Mouse (Mus musculus) embryonic fibroblast, embryonic 13.5 days (primary cell): Measurements from ENCODE around the gene Cux2. TPM values are rescaled to one million over a fixed set of nuclear protein-coding genes. Genes with fewer than 3 reads are reported as not detected.
A peak's percentile ranks its signal among the peaks of the same experiment; 100 is the strongest.

Source experiments
- H3K27ac ChIP-seq: 2 replicates; pipeline ENCODE4 v1.5.1; 2012; ENCODE audit warnings: low read length, control low read depth, inconsistent platforms; ENCODE audit not compliant: insufficient read depth
- H3K4me1 ChIP-seq: 2 replicates; pipeline ENCODE4 v1.6.1; 2011; ENCODE audit warnings: low read length; ENCODE audit not compliant: control insufficient read depth, insufficient read depth
- H3K4me3 ChIP-seq: 2 replicates; pipeline ENCODE4 v1.5.1; 2011; ENCODE audit warnings: mild to moderate bottlenecking, control low read depth, low read length; ENCODE audit not compliant: insufficient read depth
- CTCF ChIP-seq: IDR thresholded peaks from 2 replicates; pipeline ENCODE4 v1.5.1; 2011; ENCODE audit warnings: mild to moderate bottlenecking, control low read depth, low read length, moderate library complexity, borderline replicate concordance; ENCODE audit not compliant: insufficient read depth
- POLR2A ChIP-seq: IDR thresholded peaks from 2 replicates; pipeline ENCODE4 v1.6.1; 2011; ENCODE audit warnings: low read depth, mild to moderate bottlenecking, control low read depth, low read length, moderate library complexity
- polyA plus RNA-seq: library from polyadenylated mRNA; stranded (reverse); fragments of >200 nt; gene quantifications from 2 replicates; pipeline ENCODE4 v1.2.4, GENCODE M21; 2011; ENCODE audit warnings: low read depth; ENCODE audit not compliant: missing spikeins, insufficient read length

Gene Cux2
- polyA plus RNA-seq, 1 experiment, result 1.0 TPM

DNA sequence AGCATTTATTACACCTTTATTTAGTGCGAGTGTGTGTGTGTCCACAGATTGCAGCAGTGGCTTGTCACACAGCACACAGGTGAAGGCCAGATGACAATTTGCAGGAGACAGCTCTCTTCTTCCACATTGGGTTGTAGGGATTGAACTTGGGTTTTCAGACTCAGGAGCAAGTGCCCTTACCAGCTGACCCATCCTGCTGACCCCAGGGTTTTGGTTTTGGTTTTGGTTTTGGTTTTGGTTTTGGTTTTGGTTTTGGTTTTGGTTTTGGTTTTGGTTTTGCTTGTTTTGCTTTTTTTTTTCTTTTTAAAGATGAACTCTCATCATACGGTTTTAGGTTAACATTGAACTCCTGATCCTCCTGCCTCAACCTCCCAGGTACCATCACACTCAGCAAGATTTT, 33.4 kb upstream of the Cux2 start:
- H3K4me1 ChIP-seq, result no peaks in the 10 kb centered on the region
- H3K4me3 ChIP-seq, result no peak overlapping the region
- H3K27ac ChIP-seq, result no peak overlapping the region
- TF ChIP-seq CTCF (no peak), POLR2A (no peak)

- H3K4me3 ChIP-seq, result no peak overlapping the region
- H3K27ac ChIP-seq, result no peak overlapping the region
- no peak for TF ChIP-seq POLR2A
- TF ChIP-seq CTCF, result no peak
- no peaks in the 10 kb centered on the region for H3K4me1 ChIP-seq
These were observed 31.6 kb upstream of the Cux2 start for GRCm38 (mm10) chr5:122081471-122081870.

GRCm38 (mm10) chr5:122080930-122081329, 31.0 kb upstream of the Cux2 start:
- H3K4me1 ChIP-seq, result no peaks in the 10 kb centered on the region
- no peak overlapping the region for H3K4me3 ChIP-seq
- TF ChIP-seq POLR2A, result no peak
- TF ChIP-seq CTCF, result no peak
- H3K27ac ChIP-seq, result no peak overlapping the region

DNA sequence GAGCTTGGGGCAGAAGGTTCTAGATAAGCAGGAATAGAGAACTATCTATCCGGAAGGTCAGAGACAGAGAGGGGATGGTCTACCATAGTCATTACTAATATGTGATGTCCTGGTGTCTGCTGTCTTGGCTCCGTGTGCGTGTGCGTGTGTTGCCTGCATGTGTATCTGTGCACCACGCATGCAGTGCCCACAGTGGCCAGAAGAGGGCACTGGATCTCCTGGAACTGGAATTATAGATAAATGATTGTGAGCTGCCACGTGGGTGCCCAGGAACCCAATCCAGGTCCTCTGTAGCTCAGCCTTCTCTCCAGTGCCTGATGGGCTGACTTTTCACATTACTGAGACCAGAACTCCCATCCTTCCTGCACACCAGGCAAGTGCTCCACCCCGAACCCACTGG, 29.9 kb upstream of the Cux2 start:
- no peak for TF ChIP-seq POLR2A
- peak; percentile 57 for TF ChIP-seq CTCF
- no peak overlapping the region for H3K4me3 ChIP-seq
- no peak overlapping the region for H3K27ac ChIP-seq
- H3K4me1 ChIP-seq, result no peaks in the 10 kb centered on the region

- no peak for TF ChIP-seq POLR2A
- TF ChIP-seq CTCF, result no peak
- Histone ChIP-seq H3K4me1 (no peaks in the 10 kb centered on the region), H3K4me3 (no peak overlapping the region), H3K27ac (no peak overlapping the region)
These were observed 27.3 kb upstream of the Cux2 start for GRCm38 (mm10) chr5:122077244-122077643.

DNA sequence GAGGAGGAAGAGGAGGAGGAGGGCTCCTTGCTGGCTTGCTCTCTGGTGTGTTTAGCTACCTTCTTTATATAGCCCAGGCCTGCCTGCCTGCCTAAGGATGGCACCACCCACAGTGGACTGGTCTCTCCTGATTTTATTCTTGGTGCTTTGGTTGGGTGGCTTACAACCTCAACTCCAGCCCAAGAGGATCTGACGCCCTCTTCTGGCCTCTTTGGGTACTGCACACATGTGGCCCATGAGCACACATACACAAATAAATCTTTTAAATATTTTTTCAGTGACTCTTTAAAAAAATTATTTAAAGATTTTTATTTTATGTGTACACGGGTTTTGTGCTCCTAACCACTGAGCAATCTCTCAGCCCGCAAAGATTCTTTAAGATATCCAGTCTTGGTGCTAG, 25.8 kb upstream of the Cux2 start:
- Histone ChIP-seq H3K4me3 (no peak overlapping the region), H3K27ac (no peak overlapping the region), H3K4me1 (no peaks in the 10 kb centered on the region)
- TF ChIP-seq POLR2A (no peak), CTCF (no peak)

DNA sequence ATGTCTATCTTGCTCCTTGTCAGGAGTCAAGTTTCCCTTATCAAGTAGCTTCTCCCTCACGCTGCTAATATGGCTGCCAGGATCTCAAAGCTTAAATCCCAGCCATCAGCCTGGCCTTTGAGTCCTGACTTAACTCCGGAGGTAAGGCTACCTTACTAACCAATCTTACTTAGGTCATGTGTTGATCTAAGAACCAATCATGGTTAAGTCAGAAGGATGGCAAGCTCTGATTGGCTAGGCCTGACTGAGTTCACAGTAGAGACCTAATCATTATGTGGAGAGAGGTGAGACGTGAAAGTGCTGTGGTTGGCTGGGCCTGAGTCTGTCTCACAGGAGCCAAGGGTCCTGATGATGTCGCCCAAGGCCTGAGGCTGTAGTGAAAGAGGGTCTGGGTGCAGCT, 22.1 kb upstream of the Cux2 start:
- TF ChIP-seq CTCF (no peak), POLR2A (no peak)
- H3K4me1 ChIP-seq, result no peaks in the 10 kb centered on the region

GRCm38 (mm10) chr5:122070963-122071800, 21.3 kb upstream of the Cux2 start:
- Histone ChIP-seq H3K27ac (no peak overlapping the region), H3K4me3 (no peak overlapping the region), H3K4me1 (no peaks in the 10 kb centered on the region)
- TF ChIP-seq POLR2A (no peak), CTCF (no peak)

More for the DNA sequence above, 22.1 kb upstream of the Cux2 start:
- no peak overlapping the region for H3K27ac ChIP-seq
- no peak overlapping the region for H3K4me3 ChIP-seq

GRCm38 (mm10) chr5:122068563-122068962, 18.7 kb upstream of the Cux2 start:
- Histone ChIP-seq H3K4me3 (no peak overlapping the region), H3K27ac (no peak overlapping the region), H3K4me1 (no peaks in the 10 kb centered on the region)
- TF ChIP-seq CTCF (no peak), POLR2A (no peak)

GRCm38 (mm10) chr5:122063204-122063933, 13.5 kb upstream of the Cux2 start:
- Histone ChIP-seq H3K4me3 (no peak overlapping the region), H3K4me1 (no peaks in the 10 kb centered on the region), H3K27ac (no peak overlapping the region)
- TF ChIP-seq CTCF, result no peak
- no peak for TF ChIP-seq POLR2A
